8 mouse cellular contexts compared by ENCODE assay signal in the genomic region with DNA sequence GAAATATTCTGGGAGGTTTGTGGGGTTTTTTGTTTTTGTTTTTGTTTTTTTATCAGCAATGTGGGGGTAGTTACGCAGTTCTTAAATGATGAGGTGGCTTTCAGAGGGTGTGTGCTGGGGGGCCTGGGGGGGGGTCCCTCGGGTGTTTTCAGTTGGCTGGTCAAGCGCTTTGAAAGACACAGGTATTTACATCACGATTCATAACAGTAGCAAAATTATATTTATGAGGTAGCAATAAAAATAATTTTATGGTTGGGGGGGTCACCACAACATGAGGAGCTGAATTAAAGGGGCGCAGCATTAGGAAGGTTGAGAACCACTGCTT. TPM values are rescaled to one million over a fixed set of nuclear protein-coding genes. Genes with fewer than 3 reads are reported as not detected.
DNase-seq lines count a peak whose midpoint lies in the region; ATAC-seq and TF ChIP-seq lines count a peak whose summit lies in the region.

No protein-coding gene starts in this region.

- H3K4me1 ChIP-seq in heart, embryonic 15.5 days (replicated peaks) = peaks cover 48% of the 10 kb centered on the region
- H3K4me1 ChIP-seq in bone marrow macrophage, adult 2 months (ENCODE audit: control insufficient read depth, insufficient read depth, low read length) = peaks cover 56% of the 10 kb centered on the region
- H3K4me1 ChIP-seq in hindbrain, embryonic 13.5 days (replicated peaks) = peaks cover 38% of the 10 kb centered on the region
- H3K4me1 ChIP-seq in midbrain, embryonic 10.5 days = peaks cover 48% of the 10 kb centered on the region

- intact Hi-C loops in heart, postnatal 25 days (cut with DNase I) = no loop called here
- intact Hi-C loops in left cerebral cortex, postnatal 25 days (cut with DNase I) = loop anchor here (5.0 kb wide), 1 partner anchor 59 kb away; no protein-coding TSS in a partner anchor

- TF ChIP-seq POLR2A in bone marrow macrophage, adult 2 months (IDR thresholded peaks at IDR 0.05; ENCODE audit: borderline replicate concordance, low read depth, low read length) = no peak

- ATAC-seq in heart, embryonic 15.5 days (replicated peaks; ENCODE audit: insufficient number of reproducible peaks, insufficient read depth, low FRiP score, low read depth) = no peak
- no peak for ATAC-seq in hindbrain, embryonic 13.5 days (ENCODE audit: low FRiP score)

- peak overlapping the region; percentile 40 for H3K4me3 ChIP-seq in heart, embryonic 15.5 days
- H3K4me3 ChIP-seq in bone marrow macrophage, adult 2 months (ENCODE audit: insufficient read depth, low read length) = peak overlapping the region; percentile 50
- peak overlapping the region; percentile 25 for H3K4me3 ChIP-seq in hindbrain, embryonic 13.5 days
- peak overlapping the region; percentile 47 for H3K4me3 ChIP-seq in midbrain, embryonic 10.5 days

- H3K9me3 ChIP-seq in heart, embryonic 15.5 days (replicated peaks) = no peaks in the 10 kb centered on the region
- H3K9me3 ChIP-seq in hindbrain, embryonic 13.5 days = no peaks in the 10 kb centered on the region
- no peaks in the 10 kb centered on the region for H3K9me3 ChIP-seq in midbrain, embryonic 10.5 days (replicated peaks)

- no peaks in the 10 kb centered on the region for H3K27me3 ChIP-seq in heart, embryonic 15.5 days
- H3K27me3 ChIP-seq in hindbrain, embryonic 13.5 days = peaks cover 83% of the 10 kb centered on the region
- peaks cover 67% of the 10 kb centered on the region for H3K27me3 ChIP-seq in midbrain, embryonic 10.5 days (ENCODE audit: low read depth, poor library complexity, severe bottlenecking)

- no peak for DNase-seq in heart, postnatal 25 days (ENCODE audit: low spot score)
- DNase-seq in midbrain, embryonic 10.5 days (ENCODE audit: low spot score) = no peak
- no peak for DNase-seq in ovary, adult 18-20 months (ENCODE audit: low spot score)
- no peak for DNase-seq in left cerebral cortex, postnatal 25 days (ENCODE audit: low spot score in 2 of 2)
- DNase-seq in gastrocnemius, postnatal 4 days (ENCODE audit: low spot score in 2 of 2) = no peak

- H3K9ac ChIP-seq in heart, embryonic 15.5 days = peak overlapping the region; percentile 54
- peak overlapping the region; percentile 55 for H3K9ac ChIP-seq in hindbrain, embryonic 13.5 days

- peak overlapping the region; percentile 67 for H3K4me2 ChIP-seq in heart, embryonic 15.5 days
- H3K4me2 ChIP-seq in hindbrain, embryonic 13.5 days = peak overlapping the region; percentile 53

- 19% methylated on average over 5 of the region's 5 CpGs for WGBS in heart, embryonic 15.5 days
- 12% methylated on average over 5 of the region's 5 CpGs for WGBS in hindbrain, embryonic 13.5 days
- 5% methylated on average over 5 of the region's 5 CpGs for WGBS in midbrain, embryonic 10.5 days

- peak overlapping the region; percentile 79 for H3K27ac ChIP-seq in heart, embryonic 15.5 days
- H3K27ac ChIP-seq in bone marrow macrophage, adult 2 months (ENCODE audit: insufficient read depth, low read depth, low read length) = peak overlapping the region; percentile 63
- H3K27ac ChIP-seq in hindbrain, embryonic 13.5 days = peak overlapping the region; percentile 64; the same call in 1 of the 2 replicates
- peak overlapping the region; percentile 81 for H3K27ac ChIP-seq in midbrain, embryonic 10.5 days (replicated peaks)

- H3K36me3 ChIP-seq in heart, embryonic 15.5 days = no peaks in the 10 kb centered on the region
- H3K36me3 ChIP-seq in hindbrain, embryonic 13.5 days = no peaks in the 10 kb centered on the region
- no peaks in the 10 kb centered on the region for H3K36me3 ChIP-seq in midbrain, embryonic 10.5 days

- no peak for TF ChIP-seq CTCF in bone marrow macrophage, adult 2 months (IDR thresholded peaks at IDR 0.05; ENCODE audit: low read depth, low read length)

RNA-seq across cellular contexts. Expression of gene Itgb5, which starts 3.9 kb away (rescaled TPM):
- polyA plus RNA-seq in heart, embryonic 15.5 days (2015; fragmentation: Nextera tagmentation; extraction: Ambion mirVana) = 61.4 and 80.2 TPM in 2 replicates
- 10 to 100 TPM; 73.9 to 80.2 TPM for total RNA-seq in heart, postnatal 25 days (2021)
- polyA plus RNA-seq in bone marrow macrophage, adult 2 months (2012; ENCODE audit: insufficient read depth, insufficient read length, missing spikeins) = 211 and 263 TPM in 2 replicates
- polyA plus RNA-seq in hindbrain, embryonic 13.5 days (2015; fragmentation: Nextera tagmentation; extraction: Ambion mirVana) = 9.7 and 11.0 TPM in 2 replicates
- polyA plus RNA-seq in midbrain, embryonic 10.5 days (2016; fragmentation: Nextera tagmentation; extraction: Ambion mirVana) = 9.0 and 13.6 TPM in 2 replicates
- 10 to 100 TPM; 37.3 to 39.3 TPM for total RNA-seq in left cerebral cortex, postnatal 25 days (2021)
- 10 to 100 TPM; 50.2 to 56.0 TPM for total RNA-seq in gastrocnemius, postnatal 4 days (2021)

RNA-seq across cellular contexts. Expression of gene Muc13, which starts 39.6 kb away (rescaled TPM):
- polyA plus RNA-seq in heart, embryonic 15.5 days (2015; fragmentation: Nextera tagmentation; extraction: Ambion mirVana) = 0.06 and 0.18 TPM in 2 replicates
- under 1 TPM in 1 of 2 experiments, not detected in 1; 0.10 TPM for total RNA-seq in heart, postnatal 25 days (2021)
- polyA plus RNA-seq in bone marrow macrophage, adult 2 months (2012; ENCODE audit: insufficient read depth, insufficient read length, missing spikeins) = not detected in 2 replicates
- polyA plus RNA-seq in hindbrain, embryonic 13.5 days (2015; fragmentation: Nextera tagmentation; extraction: Ambion mirVana) = not detected in 2 replicates
- polyA plus RNA-seq in midbrain, embryonic 10.5 days (2016; fragmentation: Nextera tagmentation; extraction: Ambion mirVana) = 0.10 and 0.15 TPM in 2 replicates
- total RNA-seq in left cerebral cortex, postnatal 25 days (2021) = under 1 TPM in 1 of 2 experiments, not detected in 1; 0.16 TPM
- under 1 TPM; 0.10 to 0.16 TPM for total RNA-seq in gastrocnemius, postnatal 4 days (2021)
